Mouse (Mus musculus): Measurements from ENCODE around the gene Pygo2.

The Pygo2 gene

DNA sequence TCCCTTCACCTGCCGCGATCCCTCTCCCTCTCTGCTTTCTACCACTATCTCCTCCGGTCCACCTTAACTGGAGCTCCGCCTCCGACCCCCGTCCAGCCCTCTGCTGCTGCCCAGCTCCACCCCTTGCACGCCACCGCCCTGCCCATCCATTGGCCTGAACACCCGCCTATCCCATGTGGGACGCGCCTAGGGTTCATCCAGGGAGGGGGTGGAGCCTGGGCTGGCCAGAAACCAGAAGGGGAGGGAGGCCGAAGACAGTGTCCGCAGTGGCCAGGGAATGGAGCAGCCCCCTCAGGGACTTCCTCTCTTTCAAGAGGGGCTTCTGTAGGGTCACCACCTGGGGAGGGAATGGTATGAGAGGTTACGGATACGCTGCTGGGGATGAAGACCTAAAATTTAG, 36.4 kb upstream of the Pygo2 start:
- peak; percentile 99 for DNase-seq

GRCm38 (mm10) chr3:89394006-89394893, 35.8 kb upstream of the Pygo2 start, which contains the start of gene Zbtb7b:
Gene Zbtb7b (minus strand): TSS chr3:89394776.
- peak; percentile 89 for DNase-seq

GRCm38 (mm10) chr3:89394894-89395256, 35.1 kb upstream of the Pygo2 start:
- peak; percentile 93 for DNase-seq

GRCm38 (mm10) chr3:89395419-89395805, 34.6 kb upstream of the Pygo2 start:
- DNase-seq: no peak

- peak; percentile 86 for DNase-seq
Observed at GRCm38 (mm10) chr3:89395806-89396653, 34.0 kb upstream of the Pygo2 start.

GRCm38 (mm10) chr3:89396654-89397005, 33.4 kb upstream of the Pygo2 start:
- DNase-seq: no peak

DNA sequence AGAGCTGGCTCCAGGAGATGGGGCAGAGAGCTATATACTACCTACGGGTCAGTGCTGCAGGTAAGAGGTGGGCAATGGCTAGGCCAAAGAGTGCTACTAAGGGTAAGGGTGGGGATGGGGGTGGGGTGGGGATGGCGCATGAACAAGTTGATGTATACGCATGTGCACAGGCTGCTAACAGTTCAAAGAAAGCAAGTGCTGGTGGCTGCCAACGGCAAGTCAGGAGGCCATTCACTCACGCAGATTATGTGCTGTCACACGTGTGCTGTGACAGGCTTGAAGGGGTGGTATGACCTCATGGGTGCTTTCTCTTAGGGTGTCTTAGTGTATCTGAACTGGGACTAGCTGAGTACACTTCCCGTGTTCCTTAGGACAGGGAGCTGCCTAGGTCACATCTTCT, 28.7 kb upstream of the Pygo2 start:
- no peak for DNase-seq

DNA sequence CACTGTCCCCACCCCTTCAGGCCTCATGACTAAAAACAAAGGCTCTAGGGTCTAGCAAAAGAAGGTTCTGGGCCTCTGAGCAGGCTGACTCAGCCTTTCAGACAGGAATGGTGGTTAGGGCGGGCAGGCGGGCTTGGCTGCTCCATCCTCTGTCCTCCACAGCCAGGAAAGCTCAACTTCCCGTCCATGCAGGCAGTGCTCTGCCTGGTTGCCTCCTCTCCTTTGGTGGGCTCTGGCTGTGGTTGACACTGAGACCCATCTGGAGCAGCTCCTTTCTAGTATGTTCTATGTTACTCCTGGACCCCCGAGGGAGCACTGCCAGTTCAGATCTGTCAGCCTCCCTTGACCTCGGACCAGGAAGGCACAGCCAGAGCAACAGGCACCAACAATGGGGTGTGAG, 27.3 kb upstream of the Pygo2 start, which contains the start of gene Lenep:
Gene Lenep, minus strand, starts transcription at position 101 of the 400 bp plus-strand sequence.
- DNase-seq: no peak

DNA sequence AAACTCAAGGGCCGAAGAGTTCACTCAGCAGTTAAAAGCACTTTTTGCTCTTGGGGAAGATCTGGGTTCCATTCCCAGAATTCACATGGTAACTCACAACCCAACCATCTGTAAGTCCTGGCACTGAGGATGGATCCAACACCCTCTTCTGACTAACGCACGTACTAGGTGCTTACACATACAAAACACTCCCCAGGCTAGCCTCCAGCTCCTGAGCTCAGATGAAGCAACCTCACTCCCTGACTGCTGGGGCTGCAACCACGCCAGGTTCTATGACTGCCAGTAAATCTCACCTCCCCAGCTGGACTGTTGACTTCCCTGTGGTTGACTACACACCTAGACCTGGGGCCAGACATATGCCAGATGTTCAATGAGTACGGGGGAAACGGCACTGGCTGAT, 23.1 kb upstream of the Pygo2 start:
- no peak for DNase-seq

GRCm38 (mm10) chr3:89408448-89408847, 21.6 kb upstream of the Pygo2 start:
- DNase-seq: no peak

DNA sequence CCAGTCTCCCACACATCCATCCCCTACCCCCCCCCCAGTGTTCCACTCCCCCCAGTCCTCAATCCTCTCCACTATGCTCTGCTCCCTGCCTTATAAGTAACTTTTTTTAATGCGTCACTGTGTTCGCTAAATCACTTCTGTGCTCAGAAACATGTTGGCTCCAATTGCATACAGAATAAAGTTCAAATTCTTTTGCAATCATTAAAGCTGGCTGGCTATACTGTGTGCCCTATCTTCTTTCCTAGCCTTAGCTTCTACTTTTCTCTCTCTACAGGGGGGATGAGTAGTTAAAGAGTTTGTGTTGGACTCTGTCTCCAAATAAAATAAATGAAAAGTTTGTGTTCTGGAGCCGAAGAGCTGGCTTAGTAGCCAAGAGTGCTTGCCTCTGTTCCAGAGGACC, 20.3 kb upstream of the Pygo2 start:
- no peak for DNase-seq

DNA sequence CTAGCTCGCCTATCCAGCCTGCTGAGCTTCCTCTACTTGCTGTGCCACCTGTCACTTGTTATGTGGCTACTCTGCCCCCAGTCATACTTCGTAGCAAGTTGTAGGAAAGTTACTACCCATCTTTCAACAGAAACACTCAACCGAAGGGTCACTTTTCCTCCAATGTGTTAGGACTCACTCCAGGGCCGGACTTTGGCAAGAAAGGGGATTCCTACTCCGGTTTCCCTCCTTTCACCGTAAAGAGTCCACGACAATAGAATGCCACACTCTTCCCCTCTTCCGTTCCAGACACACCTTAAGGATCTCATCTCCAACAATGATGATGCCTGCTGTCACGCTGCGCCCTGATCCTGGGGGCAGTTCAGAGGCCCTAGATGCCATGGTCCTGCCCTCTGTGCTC, 19.1 kb upstream of the Pygo2 start:
- DNase-seq: no peak

DNA sequence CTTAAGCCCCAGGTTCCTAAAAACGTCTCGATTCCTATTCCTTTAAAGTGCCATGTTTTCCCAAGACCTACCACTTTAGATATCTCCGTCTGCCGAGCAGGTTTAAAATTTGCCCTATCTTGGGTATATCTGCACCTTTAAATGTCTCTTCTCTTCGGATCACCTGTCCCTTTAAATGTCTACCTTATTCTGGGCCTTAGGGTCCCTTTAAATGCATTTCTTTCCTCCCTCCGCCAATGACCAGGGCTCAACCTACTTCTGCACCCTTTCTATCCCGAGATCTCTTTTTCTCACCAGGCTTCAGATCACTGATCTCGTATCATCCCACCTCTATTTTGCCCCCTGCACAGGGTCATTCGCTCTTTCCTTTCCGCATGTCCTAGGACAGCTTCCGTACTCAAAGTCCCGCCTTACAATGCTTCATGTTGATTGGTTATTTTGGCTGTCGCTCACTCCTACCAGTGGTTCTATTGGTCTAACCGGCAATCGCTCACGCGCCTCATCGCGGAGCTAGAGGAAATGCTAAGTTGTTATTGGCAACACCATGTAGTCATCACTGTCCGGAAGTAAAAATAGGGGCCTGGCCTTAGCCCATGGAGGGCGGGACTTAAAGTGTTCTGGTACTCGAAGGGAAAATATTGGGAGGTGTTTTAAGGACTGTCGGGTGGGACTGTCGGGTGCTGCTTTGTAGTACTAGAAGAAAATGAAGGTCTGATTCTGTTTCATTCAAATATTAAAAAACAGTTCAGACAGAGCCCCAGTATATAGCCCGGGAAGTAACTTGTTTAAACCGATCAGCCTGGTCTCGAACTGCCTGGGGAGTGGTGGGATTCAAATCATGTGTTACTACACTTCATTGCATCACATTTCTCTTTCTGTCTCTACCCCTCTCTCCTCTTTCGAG, 18.3 kb upstream of the Pygo2 start, which contains the start of gene Flad1:
Gene Flad1, minus strand, starts transcription at position 381 of the 904 bp plus-strand sequence.
- peak; percentile 100 for DNase-seq

GRCm38 (mm10) chr3:89416158-89416557, 13.9 kb upstream of the Pygo2 start:
- DNase-seq: no peak

DNA sequence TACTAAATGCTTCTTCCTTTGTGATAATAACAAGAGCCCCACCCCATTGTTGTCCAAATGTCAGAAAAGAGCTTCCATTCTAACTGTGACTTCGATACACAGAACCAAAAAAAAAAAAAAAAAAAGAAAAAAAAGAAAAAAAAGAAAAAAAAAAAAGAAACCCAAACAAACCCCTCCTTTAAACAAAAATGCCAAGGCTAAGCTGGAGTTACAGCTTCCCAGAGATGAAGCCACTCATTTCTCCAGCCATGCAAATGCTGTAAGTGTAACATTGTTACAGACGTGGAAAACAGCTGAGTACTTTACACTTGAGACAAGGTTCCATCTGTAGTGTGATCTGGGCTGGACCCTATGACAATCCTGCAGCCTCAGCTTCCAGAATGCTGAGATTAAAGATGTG, 12.9 kb upstream of the Pygo2 start:
- no peak for DNase-seq

GRCm38 (mm10) chr3:89417840-89418169, 12.2 kb upstream of the Pygo2 start:
- DNase-seq: no peak

GRCm38 (mm10) chr3:89418170-89418860, 11.7 kb upstream of the Pygo2 start, which contains the start of the genes Cks1b and Shc1:
Gene Cks1b (minus strand): TSS chr3:89418383.
Gene Shc1 (plus strand): TSS chr3:89418443.
- DNase-seq: peak; percentile 99

DNA sequence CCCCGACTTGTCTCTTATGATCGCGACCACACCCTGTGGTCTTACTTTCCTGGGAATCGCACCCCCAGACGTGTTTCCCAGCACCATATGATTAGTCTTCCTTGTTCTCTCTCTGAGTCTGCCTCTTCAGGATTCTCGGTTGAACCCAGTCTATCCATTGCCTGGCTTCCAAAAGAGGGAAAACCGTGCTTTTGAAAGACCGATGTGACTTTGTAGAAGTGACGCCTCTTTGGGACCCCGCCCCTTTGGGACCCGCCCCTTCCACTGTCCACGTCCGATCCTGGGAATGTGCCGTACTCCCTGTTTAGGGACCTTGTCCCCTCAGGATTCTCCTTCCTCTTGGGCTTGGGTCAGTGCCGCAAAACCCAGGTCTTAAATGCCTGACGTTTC, 11.2 kb upstream of the Pygo2 start:
- DNase-seq: peak; percentile 92

GRCm38 (mm10) chr3:89419571-89419970, 10.4 kb upstream of the Pygo2 start:
- DNase-seq: peak; percentile 85

GRCm38 (mm10) chr3:89419981-89420380, 10.0 kb upstream of the Pygo2 start:
- DNase-seq: peak; percentile 41

GRCm38 (mm10) chr3:89420421-89420820, 9.6 kb upstream of the Pygo2 start:
- no peak for DNase-seq

Measured in lung, postnatal 36 days (tissue).